Mouse (Mus musculus): ENCODE data around the gene A3galt2.
A peak's percentile ranks its signal among the peaks of the same experiment; 100 is the strongest.

DNA sequence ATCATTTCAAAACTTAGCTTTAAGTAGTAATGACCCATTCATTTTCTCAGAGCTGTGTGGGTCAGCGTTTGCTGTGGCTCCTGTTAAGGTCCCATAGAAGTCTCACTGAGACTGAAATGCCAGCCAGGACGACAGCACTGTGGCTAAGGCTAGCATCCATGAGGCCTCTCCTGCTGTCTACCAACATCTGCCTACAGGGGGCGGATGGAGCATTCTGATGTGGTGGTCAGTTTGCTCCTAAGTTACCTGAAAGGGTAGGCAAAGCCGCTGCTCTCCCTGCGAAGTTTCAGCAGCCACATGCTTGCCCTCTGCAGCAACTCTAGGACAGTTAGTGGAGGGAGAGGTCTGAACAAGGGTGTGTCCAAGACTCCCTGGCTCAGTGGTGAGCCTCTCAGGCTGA is 4.2 kb upstream of the A3galt2 start:
- TF ChIP-seq CTCF (IDR thresholded peaks at IDR 0.05; ENCODE audit: low read depth) (peak; percentile 62), EP300 (optimal IDR thresholded peaks at IDR 0.05) (no peak)
